Mouse (Mus musculus): ENCODE results near the gene Fam13a. TPM values are rescaled to one million over a fixed set of nuclear protein-coding genes. Genes with fewer than 3 reads are reported as not detected.

Fam13a gene
- polyA plus RNA-seq, 1 experiment, result 23.5 TPM

- H3K27ac ChIP-seq (ENCODE audit: insufficient read depth, low read length), result 0 out of 2 replicates have a peak overlapping the region, but pooled peaks have one; percentile 58
- H3K4me1 ChIP-seq (ENCODE audit: control insufficient read depth, insufficient read depth, low read length), result peaks cover 17% of the 10 kb centered on the region; the same call in 1 of the 2 replicates
- 85% methylated on average over 7 of the region's 7 CpGs for WGBS
- H3K4me3 ChIP-seq (replicated peaks; ENCODE audit: insufficient read depth, low read depth, low read length), result no peak overlapping the region
- no peaks in the 10 kb centered on the region for H3K27me3 ChIP-seq (ENCODE audit: control insufficient read depth, insufficient read depth, low read length)
- TF ChIP-seq POLR2A (IDR thresholded peaks at IDR 0.05; ENCODE audit: borderline replicate concordance, insufficient read depth, low read length), result no peak
- TF ChIP-seq CTCF (IDR thresholded peaks at IDR 0.05; ENCODE audit: borderline replicate concordance, insufficient read depth, low read depth, low read length), result no peak
- no peak for DNase-seq
Measured at GRCm38 (mm10) chr6:58900536-58900935, 123.8 kb downstream of the Fam13a start.

GRCm38 (mm10) chr6:58899076-58899475 is 125.3 kb downstream of the Fam13a start:
- Histone ChIP-seq H3K27ac (ENCODE audit: insufficient read depth, low read length) (no peak overlapping the region), H3K4me3 (replicated peaks; ENCODE audit: insufficient read depth, low read depth, low read length) (no peak overlapping the region), H3K4me1 (ENCODE audit: control insufficient read depth, insufficient read depth, low read length) (peaks cover 17% of the 10 kb centered on the region; the same call in 1 of the 2 replicates), H3K27me3 (ENCODE audit: control insufficient read depth, insufficient read depth, low read length) (no peaks in the 10 kb centered on the region)
- WGBS, result 13% methylated on average over 3 of the region's 3 CpGs
- no peak for TF ChIP-seq CTCF (IDR thresholded peaks at IDR 0.05; ENCODE audit: borderline replicate concordance, insufficient read depth, low read depth, low read length)
- TF ChIP-seq POLR2A (IDR thresholded peaks at IDR 0.05; ENCODE audit: borderline replicate concordance, insufficient read depth, low read length), result no peak
- peak in 1 of 2 experiments; percentile 79 for DNase-seq

DNA sequence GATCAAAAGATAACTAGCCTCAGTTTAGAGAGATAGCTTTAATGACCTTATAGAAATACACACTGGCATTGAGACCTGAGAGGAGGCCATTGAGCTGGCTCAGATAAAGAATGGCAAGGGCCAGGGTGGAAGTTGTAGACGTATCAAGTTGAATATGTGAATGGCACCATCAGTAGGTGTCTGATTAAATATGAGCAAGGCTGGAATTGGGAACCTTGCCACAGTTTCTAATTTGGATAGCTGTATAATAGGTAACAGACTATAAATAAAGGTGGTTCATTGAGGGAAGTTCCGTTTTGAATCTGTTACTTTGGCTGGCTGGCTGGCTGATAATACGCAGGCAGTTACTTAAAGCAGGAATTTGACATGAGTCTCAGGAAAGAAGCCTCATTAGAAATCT is 127.7 kb downstream of the Fam13a start:
- DNase-seq, result peak in 1 of 2 experiments; percentile 77
- WGBS, result 17% methylated on average over 3 of the region's 3 CpGs
- no peaks in the 10 kb centered on the region for H3K27me3 ChIP-seq (ENCODE audit: control insufficient read depth, insufficient read depth, low read length)
- H3K4me3 ChIP-seq (replicated peaks; ENCODE audit: insufficient read depth, low read depth, low read length), result no peak overlapping the region
- TF ChIP-seq POLR2A (IDR thresholded peaks at IDR 0.05; ENCODE audit: borderline replicate concordance, insufficient read depth, low read length), result no peak
- no peak for TF ChIP-seq CTCF (IDR thresholded peaks at IDR 0.05; ENCODE audit: borderline replicate concordance, insufficient read depth, low read depth, low read length)
- no peak overlapping the region for H3K27ac ChIP-seq (ENCODE audit: insufficient read depth, low read length)
- peaks cover 17% of the 10 kb centered on the region; the same call in 1 of the 2 replicates for H3K4me1 ChIP-seq (ENCODE audit: control insufficient read depth, insufficient read depth, low read length)

GRCm38 (mm10) chr6:58894994-58895393 is 129.4 kb downstream of the Fam13a start:
- DNase-seq, result no peak
- Histone ChIP-seq H3K27me3 (ENCODE audit: control insufficient read depth, insufficient read depth, low read length) (no peaks in the 10 kb centered on the region), H3K4me3 (replicated peaks; ENCODE audit: insufficient read depth, low read depth, low read length) (no peak overlapping the region), H3K27ac (ENCODE audit: insufficient read depth, low read length) (no peak overlapping the region), H3K4me1 (ENCODE audit: control insufficient read depth, insufficient read depth, low read length) (peaks cover 19% of the 10 kb centered on the region; the same call in 1 of the 2 replicates)
- 94% methylated on average over 4 of the region's 4 CpGs for WGBS
- no peak for TF ChIP-seq CTCF (IDR thresholded peaks at IDR 0.05; ENCODE audit: borderline replicate concordance, insufficient read depth, low read depth, low read length)
- no peak for TF ChIP-seq POLR2A (IDR thresholded peaks at IDR 0.05; ENCODE audit: borderline replicate concordance, insufficient read depth, low read length)

DNA sequence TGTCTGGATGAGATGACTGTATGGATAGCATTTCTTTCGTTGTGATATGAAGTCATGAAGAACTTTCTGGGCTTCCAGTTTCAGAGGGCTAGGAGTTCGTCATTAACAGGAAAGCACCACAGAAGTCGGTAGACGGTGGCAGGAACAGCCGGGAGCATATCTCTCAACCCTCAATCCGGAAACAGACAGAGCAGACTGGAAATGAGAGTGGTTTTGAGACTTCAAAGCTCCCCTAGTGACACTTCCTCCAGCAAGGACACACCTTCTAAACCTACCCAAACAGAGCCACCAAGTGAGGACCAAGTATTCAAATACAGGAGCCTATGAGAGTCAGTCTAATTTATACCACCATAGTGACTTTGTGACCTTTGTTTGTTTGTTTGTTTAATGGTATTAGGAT is 131.0 kb downstream of the Fam13a start:
- H3K27ac ChIP-seq (ENCODE audit: insufficient read depth, low read length), result no peak overlapping the region
- 93% methylated on average over 6 of the region's 6 CpGs for WGBS
- no peak for DNase-seq
- H3K27me3 ChIP-seq (ENCODE audit: control insufficient read depth, insufficient read depth, low read length), result no peaks in the 10 kb centered on the region
- TF ChIP-seq POLR2A (IDR thresholded peaks at IDR 0.05; ENCODE audit: borderline replicate concordance, insufficient read depth, low read length) (no peak), CTCF (IDR thresholded peaks at IDR 0.05; ENCODE audit: borderline replicate concordance, insufficient read depth, low read depth, low read length) (no peak)
- H3K4me3 ChIP-seq (replicated peaks; ENCODE audit: insufficient read depth, low read depth, low read length), result no peak overlapping the region
- peaks cover 10% of the 10 kb centered on the region; the same call in 1 of the 2 replicates for H3K4me1 ChIP-seq (ENCODE audit: control insufficient read depth, insufficient read depth, low read length)

GRCm38 (mm10) chr6:58889917-58890316 is 134.4 kb downstream of the Fam13a start:
- Histone ChIP-seq H3K4me3 (replicated peaks; ENCODE audit: insufficient read depth, low read depth, low read length) (no peak overlapping the region), H3K4me1 (ENCODE audit: control insufficient read depth, insufficient read depth, low read length) (0 out of 2 replicates have a peak, but pooled peaks cover 3% of the 10 kb centered on the region), H3K27ac (ENCODE audit: insufficient read depth, low read length) (no peak overlapping the region), H3K27me3 (ENCODE audit: control insufficient read depth, insufficient read depth, low read length) (no peaks in the 10 kb centered on the region)
- no peak for TF ChIP-seq CTCF (IDR thresholded peaks at IDR 0.05; ENCODE audit: borderline replicate concordance, insufficient read depth, low read depth, low read length)
- TF ChIP-seq POLR2A (IDR thresholded peaks at IDR 0.05; ENCODE audit: borderline replicate concordance, insufficient read depth, low read length), result no peak
- 84% methylated on average over 3 of the region's 3 CpGs for WGBS
- DNase-seq, result no peak

DNA sequence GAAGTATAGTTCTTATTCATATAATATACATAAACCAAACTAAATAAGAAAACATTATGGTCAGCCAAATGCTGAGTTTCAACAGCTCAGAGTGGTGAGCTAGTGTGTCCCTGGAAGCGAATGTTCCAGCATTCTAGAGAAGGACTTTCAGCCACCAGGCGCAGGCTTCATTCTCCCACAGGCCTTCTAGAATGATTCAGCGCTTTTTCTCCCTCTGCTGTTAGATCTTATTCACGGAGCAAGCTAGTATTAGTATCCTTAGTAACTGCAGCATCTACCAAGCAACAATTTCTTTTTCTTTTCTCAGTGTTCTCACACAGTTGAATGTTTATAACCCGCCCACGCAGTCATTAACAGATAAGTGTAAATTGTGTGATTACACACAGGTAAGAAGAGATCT is 142.1 kb downstream of the Fam13a start:
- Histone ChIP-seq H3K27ac (ENCODE audit: insufficient read depth, low read length) (no peak overlapping the region), H3K4me1 (ENCODE audit: control insufficient read depth, insufficient read depth, low read length) (peaks cover 9% of the 10 kb centered on the region), H3K4me3 (replicated peaks; ENCODE audit: insufficient read depth, low read depth, low read length) (no peak overlapping the region), H3K27me3 (ENCODE audit: control insufficient read depth, insufficient read depth, low read length) (no peaks in the 10 kb centered on the region)
- TF ChIP-seq POLR2A (IDR thresholded peaks at IDR 0.05; ENCODE audit: borderline replicate concordance, insufficient read depth, low read length), result no peak
- no peak for TF ChIP-seq CTCF (IDR thresholded peaks at IDR 0.05; ENCODE audit: borderline replicate concordance, insufficient read depth, low read depth, low read length)
- WGBS, result 74% methylated on average over 6 of the region's 6 CpGs
- DNase-seq, result no peak

Other genes with a start within 250 kb of the Fam13a start
- 113 and 133 TPM in 2 replicates for gene Herc3, start 193.1 kb downstream of the Fam13a start, polyA plus RNA-seq (2012; rRNA removed)
- gene Nap1l5, start 117.5 kb downstream of the Fam13a start, polyA plus RNA-seq (2012; rRNA removed), result 648 and 689 TPM in 2 replicates
- 7.6 and 8.8 TPM in 2 replicates for gene Tigd2, start 184.3 kb upstream of the Fam13a start, polyA plus RNA-seq (2012; rRNA removed)